Mouse (Mus musculus) hematopoietic stem cell, adult 5-6 weeks (primary cell): ENCODE data around the gene Yif1b. TPM values are rescaled to one million over a fixed set of nuclear protein-coding genes. Genes with fewer than 3 reads are reported as not detected.
"Not testable (repeated sequence)": the region's sequence is repeated elsewhere in the genome, so short reads cannot be mapped to it uniquely, and the experiment has no call there.

Experiments
- ATAC-seq, 2 experiments: fragments of 125-278 bp in 1 of 2; replicated peaks in 1 of 2; 2 replicates each; pipeline ENCODE4 v1.8.0; 2016 to 2017; ENCODE audit warnings: inconsistent platforms in 2 of 2, mild to moderate bottlenecking in 2 of 2, moderate number of reproducible peaks in 2 of 2, low read depth in 1 of 2, moderate TSS enrichment in 1 of 2; ENCODE audit not compliant: low FRiP score in 2 of 2, poor library complexity in 2 of 2, severe bottlenecking in 2 of 2, insufficient read depth in 1 of 2, low TSS enrichment in 1 of 2
- total RNA-seq: library from RNA; stranded (forward); fragments of 172-1452, 232-1000 nt; gene quantifications from 2 replicates; pipeline ENCODE4 v1.2.3, GENCODE M21; 2017

Gene Yif1b
- total RNA-seq, 1 experiment from 2014 or later, result 19.9 TPM

- peak; percentile 30 to 58 for ATAC-seq
Observed at GRCm38 (mm10) chr7:29233745-29234144, 4.4 kb upstream of the Yif1b start.

DNA sequence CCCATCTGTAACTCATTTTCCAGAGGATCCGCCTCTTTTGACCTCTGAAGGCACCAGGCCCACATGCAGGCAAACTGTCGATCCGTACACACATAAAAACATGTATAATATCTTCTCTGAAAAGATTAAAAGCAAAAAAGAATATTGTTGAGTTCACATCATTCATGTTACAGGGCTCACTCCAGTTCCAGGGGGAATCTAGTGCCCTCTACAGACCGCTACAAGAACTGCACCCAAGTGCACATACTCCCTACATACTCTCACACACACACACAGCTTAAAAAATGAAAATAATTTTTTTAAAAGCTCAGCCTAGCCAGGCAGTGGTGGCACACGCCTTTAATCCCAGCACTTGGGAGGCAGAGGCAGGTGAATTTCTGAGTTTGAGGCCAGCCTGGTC lies 3.5 kb upstream of the Yif1b start:
- no peak for ATAC-seq

DNA sequence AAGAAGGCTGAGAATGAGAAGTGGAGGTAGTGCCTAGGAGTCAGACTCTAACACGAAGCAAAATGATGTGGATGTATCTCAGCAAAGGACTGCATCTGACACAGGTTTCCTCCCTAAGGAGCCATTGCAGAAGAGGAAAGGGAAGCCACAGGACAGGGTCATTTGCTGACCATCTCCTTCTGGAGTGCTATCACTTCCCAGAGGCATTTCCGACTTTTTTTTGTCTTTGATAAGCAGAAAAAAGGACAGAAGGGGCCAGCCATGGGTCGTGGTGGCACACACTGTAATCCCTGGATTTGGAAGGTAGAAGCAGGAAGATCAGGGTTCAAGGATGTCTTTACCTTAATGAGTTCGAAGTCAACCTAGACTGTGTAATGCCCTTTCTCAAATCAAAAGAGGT lies 1.5 kb upstream of the Yif1b start:
- ATAC-seq, result no peak

- not testable (repeated sequence) for ATAC-seq
Observed at GRCm38 (mm10) chr7:29237596-29237995, 533 bp upstream of the Yif1b start.

GRCm38 (mm10) chr7:29244732-29245416 lies 6.7 kb downstream of the Yif1b start:
- peak in 1 of 2 experiments; percentile 40; a peak in 1 of 4 replicates for ATAC-seq

DNA sequence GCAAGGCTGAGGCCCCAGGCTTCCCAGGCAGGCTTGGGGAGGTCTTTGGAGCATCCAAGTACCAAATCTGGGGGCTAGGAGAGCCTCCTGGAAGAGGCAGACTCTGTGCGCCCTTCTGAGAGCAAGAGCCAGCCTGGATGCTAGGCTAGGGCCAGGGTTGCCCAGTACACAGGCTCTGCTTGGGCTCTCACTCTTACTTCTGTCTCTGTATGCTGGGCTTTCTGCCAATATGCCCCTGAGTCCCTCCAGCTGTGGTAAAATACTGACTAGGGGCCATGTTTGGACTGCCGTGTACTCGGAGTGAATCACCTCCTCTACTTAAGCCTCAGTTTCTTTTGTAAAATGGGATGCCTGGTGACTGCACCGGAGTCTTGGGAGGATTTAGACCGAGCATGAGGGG lies 7.9 kb downstream of the Yif1b start:
- ATAC-seq, result no peak

- no peak for ATAC-seq
Observed at GRCm38 (mm10) chr7:29246619-29247313, 8.6 kb downstream of the Yif1b start.

- ATAC-seq, result peak; percentile 43 to 46; a peak in 1 of 4 replicates
Observed at GRCm38 (mm10) chr7:29247314-29247700, 9.2 kb downstream of the Yif1b start.

GRCm38 (mm10) chr7:29247706-29248105 lies 9.6 kb downstream of the Yif1b start:
- 0 out of 4 replicates have a peak, but pooled peaks of 1 of the 2 experiments have one; percentile 13 for ATAC-seq

DNA sequence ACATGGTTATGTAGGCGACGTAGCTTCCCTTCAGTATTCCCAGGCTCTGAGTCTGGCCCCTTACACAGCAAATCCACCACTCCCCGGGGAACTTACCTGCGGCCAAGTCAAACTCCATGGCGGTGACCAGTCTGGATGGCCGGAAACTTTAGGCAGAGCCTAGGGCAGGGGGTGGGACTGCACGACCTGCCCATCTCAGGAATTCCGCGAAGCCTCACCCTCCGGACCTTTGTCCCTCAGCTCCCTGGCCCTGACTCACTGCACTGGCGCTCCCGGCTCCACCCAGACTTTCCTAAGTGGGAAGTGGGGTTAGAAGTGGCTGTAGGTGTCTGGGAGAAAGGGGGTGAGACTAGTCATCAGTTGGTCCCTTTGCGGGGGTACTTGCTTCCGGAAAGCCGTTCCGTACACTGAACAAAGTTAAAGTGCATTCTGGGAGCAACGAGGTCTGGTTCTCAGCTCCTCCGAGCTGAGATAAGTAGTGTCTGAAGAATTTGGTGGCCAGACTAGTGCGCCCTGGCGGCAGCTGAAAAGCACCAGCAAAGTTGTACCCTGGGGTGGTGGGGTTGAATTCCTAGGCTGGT lies 10.2 kb downstream of the Yif1b start, which contains the start of gene 2200002D01Rik:
2200002D01Rik (minus strand) TSS at position 206 of the 581 bp plus-strand sequence.
- peak in 1 of 2 experiments; percentile 22; a peak in 1 of 4 replicates for ATAC-seq

- no peak for ATAC-seq
Observed at GRCm38 (mm10) chr7:29251166-29251565, 13.0 kb downstream of the Yif1b start.

DNA sequence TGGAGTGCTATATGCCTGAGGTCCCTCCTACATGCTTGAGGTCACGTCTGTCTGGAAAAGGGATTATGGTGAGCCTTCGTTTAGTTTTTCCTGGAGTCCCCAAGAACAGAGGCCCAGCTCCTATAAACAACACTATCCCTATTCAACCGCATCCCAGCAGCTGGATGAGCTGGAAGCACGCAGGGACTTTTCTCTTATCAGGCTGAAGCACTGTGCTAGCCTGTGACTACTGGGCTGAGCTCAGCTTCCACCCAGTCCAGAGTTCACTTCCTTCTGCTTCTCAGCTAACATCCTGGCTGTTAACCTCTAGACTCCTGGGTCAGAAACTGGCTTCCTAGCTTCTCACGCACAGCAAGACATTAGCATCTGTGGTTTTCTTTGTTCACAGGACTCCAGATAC lies 15.7 kb downstream of the Yif1b start:
- ATAC-seq, result peak; percentile 51 to 72

DNA sequence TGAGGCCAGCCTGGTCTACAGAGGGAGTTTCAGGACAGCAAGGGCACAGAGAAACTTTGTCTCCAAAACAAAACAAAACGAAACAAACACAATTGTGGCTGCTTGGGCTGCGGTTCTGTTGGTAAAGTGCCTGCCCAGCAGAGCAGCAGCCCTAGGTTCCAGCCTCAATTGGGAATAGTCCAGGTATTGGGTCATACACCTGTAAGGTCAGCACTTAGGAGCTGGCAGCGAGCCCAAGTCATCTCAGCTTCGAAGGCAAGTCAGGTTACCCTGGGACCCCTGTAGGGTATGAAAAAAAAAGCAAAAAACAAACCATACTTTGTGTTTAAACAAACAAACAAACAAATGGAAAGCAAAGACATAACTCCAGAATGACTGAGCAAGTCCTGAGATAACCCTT lies 17.7 kb downstream of the Yif1b start:
- no peak for ATAC-seq

GRCm38 (mm10) chr7:29257368-29257767 lies 19.2 kb downstream of the Yif1b start:
- no peak for ATAC-seq

DNA sequence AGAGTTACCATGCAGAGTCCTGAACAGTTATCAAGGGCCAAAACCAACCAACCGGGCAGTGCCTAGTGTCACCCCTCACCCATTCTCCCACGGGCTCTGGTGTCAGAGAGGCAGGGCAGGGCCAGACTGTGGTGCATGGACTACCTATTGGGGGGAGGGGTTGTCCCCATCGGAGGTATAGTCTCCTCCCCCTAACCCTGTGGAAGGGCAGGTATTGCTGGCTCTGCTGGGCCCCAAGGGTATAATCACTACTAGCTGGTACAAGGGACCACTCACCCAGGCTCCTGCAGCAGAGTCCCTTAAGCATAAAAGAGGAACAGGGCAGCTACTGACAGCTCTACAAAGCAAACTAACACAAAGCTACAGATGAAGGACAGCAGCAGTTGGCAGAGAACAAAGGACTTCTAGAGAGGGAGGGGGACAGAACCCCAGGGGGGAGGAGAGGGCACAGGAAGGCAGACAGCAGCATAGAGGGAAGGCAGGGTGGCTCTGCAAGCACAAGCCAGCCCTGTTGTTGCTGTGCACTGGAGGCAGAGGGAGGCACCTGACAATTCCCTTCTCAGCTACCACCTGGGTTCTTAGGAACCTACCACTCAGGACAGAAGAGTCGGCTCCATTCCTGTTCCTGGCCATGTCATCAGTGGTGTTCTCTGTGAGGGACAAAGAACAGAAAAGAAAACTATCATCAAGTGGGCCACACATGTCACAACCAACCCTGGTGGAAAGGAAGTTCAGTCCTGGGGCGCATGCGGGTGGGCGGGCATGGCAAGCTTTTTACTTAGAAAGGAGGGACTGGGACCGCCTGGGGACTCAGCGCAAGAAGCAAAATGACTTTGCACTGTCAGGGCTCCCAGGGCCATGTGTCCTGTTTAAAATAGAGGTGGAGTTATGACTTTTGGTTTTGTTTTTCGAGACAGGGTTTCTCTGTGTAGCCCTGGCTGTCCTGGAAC lies 21.9 kb downstream of the Yif1b start:
- no peak for ATAC-seq

DNA sequence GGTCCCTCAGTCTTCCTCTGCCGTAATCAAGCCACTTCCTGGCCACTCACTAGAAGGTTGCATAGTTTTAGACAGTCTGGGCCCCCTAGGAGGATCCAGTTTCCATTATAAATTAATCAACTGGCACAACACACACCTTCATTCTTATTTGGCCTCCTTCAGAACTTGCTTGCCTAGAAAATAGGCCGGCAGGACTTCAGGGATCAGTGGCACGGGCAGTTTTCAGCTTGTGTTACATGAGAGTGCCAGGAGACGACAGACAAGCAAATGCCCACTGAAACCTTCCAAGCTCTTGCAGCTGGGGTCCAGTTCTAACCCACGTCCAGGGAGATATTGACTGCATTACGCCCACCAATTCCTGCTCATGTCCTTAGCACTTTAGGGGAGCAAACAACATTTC lies 24.0 kb downstream of the Yif1b start:
- no peak for ATAC-seq

DNA sequence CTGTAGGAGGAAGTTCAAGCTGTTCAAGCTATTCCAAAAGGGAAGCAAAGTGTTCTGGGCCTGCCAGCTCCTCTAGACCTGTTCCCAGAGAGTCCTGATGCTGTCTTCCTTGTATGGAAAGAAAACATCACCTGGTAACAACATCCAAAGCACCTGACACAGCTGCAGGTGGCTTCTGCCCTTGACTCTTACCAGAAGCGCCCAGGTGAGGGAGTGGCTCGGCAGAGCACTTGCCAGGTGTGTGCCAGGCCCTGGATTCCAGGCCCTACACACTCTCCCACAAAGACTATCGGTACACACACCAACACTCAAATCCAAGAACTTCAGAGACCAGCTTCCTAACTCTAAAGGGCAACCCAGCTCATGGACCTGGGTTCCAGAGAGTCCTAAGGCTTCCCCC lies 25.7 kb downstream of the Yif1b start:
- no peak for ATAC-seq
